Mouse (Mus musculus) megakaryocyte, embryonic 14.5 days (primary cell): ENCODE results near the gene Cd180.

Experiments used
- FLI1 ChIP-seq: IDR thresholded peaks from 2 replicates; pipeline ENCODE4 v1.6.1; 2012; ENCODE audit warnings: low read length, inconsistent platforms, mixed read lengths
- GATA1 ChIP-seq: IDR thresholded peaks from 3 replicates; pipeline ENCODE4 v1.6.1; 2012; ENCODE audit warnings: mixed read lengths, low read length, inconsistent platforms, borderline replicate concordance

GRCm38 (mm10) chr13:102762203-102762602 lies 68.8 kb downstream of the Cd180 start:
- TF ChIP-seq GATA1 (no peak), FLI1 (no peak)
